Mouse (Mus musculus): Measurements from ENCODE around the gene Sgsm1.

DNA sequence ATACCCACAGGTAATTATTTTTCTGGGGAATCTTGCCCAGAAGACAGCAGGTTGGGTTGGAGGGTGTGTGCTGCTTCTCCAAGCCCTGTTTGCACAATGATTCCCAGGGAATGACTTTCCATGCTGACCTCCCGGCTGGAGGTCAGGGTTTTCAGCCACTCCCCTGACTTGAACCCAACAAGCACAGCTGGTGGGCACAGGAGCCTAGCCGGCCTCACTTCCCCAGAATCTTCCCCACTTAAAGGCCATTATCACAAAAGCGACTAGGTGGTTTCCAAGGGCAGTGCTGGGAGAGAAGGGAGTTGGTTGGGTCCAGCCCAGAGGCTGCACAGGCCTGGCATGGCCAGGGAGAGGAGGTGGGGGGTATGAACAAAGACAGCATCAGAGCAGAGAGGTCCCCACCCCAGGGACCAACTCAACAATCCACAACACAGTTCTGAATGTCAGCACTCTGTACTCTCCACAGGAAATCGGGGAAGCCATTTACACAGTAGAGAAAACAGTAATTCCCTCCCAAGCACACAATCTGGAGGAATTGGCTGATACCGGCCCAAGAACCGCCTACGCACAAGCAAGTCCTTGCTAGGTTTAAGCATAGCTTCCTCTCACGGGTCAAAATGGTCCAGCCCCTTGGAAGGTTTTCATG is 111.3 kb downstream of the Sgsm1 start:
- TF ChIP-seq CTCF (IDR thresholded peaks at IDR 0.05; ENCODE audit: borderline replicate concordance, insufficient read depth, low read depth, low read length) (no peak), POLR2A (IDR thresholded peaks at IDR 0.05; ENCODE audit: borderline replicate concordance, insufficient read depth, low read length) (no peak)

All from cerebellum, adult 2 months (tissue).